Mouse (Mus musculus): ENCODE measurements around the gene Gm7849.
"Not testable (repeated sequence)": the region's sequence is repeated elsewhere in the genome, so short reads cannot be mapped to it uniquely, and the experiment has no call there.

Gene Gm7849

GRCm38 (mm10) chr8:21456460-21456859 is at the start of gene Gm7849:
TSS of gene Gm7849 (minus strand) at chr8:21456560.
- not testable (repeated sequence) for DNase-seq (ENCODE audit: low read depth, low spot score)

DNA sequence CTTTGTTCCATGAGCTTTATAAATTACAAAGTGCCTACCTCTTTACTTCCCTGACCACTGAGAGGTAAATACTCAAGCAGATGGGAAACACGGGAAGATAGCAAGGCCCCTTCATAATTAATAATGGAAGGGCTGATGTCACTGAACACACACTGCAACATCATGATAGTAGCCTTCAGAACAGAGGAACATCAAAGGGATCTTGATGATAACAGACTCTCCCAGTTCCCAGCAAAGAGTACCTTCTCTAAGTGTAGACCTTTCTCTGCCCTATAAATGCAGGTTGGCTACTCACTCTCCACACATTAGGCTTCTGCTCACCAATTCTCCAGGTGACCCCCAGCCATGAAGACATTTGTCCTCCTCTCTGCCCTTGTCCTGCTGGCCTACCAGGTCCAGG is 29.2 kb downstream of the Gm7849 start, which contains the start of gene Defa36:
TSS of gene Defa36 (plus strand) at position 301 of the 400 bp plus-strand sequence.
- not testable (repeated sequence) for DNase-seq (ENCODE audit: low read depth, low spot score)

Data from mesoderm, embryonic 11.5 days (tissue).